Mouse (Mus musculus) G1E (cell line): Measurements from ENCODE around the gene 2310033P09Rik. TPM values are rescaled to one million over a fixed set of nuclear protein-coding genes. Genes with fewer than 3 reads are reported as not detected.

Source experiments
- ATAC-seq: 2 replicates; pipeline ENCODE4 v1.8.0; 2016; ENCODE audit warnings: mild to moderate bottlenecking; ENCODE audit not compliant: insufficient number of reproducible peaks, poor library complexity, low FRiP score, severe bottlenecking; ENCODE audit errors: extremely low read depth
- DNase-seq: peaks from one replicate; pipeline ENCODE4 v3.0.0; 2012; ENCODE audit warnings: low spot score
- H3K27me3 ChIP-seq: 2 replicates; pipeline ENCODE4 v1.6.1; 2012; ENCODE audit warnings: mild to moderate bottlenecking, low read length, inconsistent platforms; ENCODE audit not compliant: insufficient read depth
- H3K36me3 ChIP-seq: replicated peaks from 2 replicates; pipeline ENCODE3; 2012; ENCODE audit warnings: mild to moderate bottlenecking, inconsistent platforms
- H3K4me1 ChIP-seq: 2 replicates; pipeline ENCODE4 v1.6.1; 2012; ENCODE audit warnings: low read depth, low read length, inconsistent platforms, mixed read lengths; ENCODE audit not compliant: insufficient read depth
- H3K4me3 ChIP-seq: 2 replicates; pipeline ENCODE4 v1.5.1; 2012; ENCODE audit warnings: low read depth, mild to moderate bottlenecking, inconsistent platforms, low read length, moderate library complexity, mixed read lengths
- H3K9me3 ChIP-seq: replicated peaks from 2 replicates; pipeline ENCODE4 v1.6.1; 2012; ENCODE audit warnings: inconsistent platforms
- CTCF ChIP-seq: IDR thresholded peaks from 2 replicates; pipeline ENCODE4 v1.5.1; 2012; ENCODE audit warnings: low read depth, low read length, inconsistent platforms, mixed read lengths
- GATA1 ChIP-seq: IDR thresholded peaks from 2 replicates; pipeline ENCODE4 v1.6.1; 2012; ENCODE audit warnings: borderline replicate concordance, low read length, inconsistent platforms, mixed read lengths
- GATA2 ChIP-seq: IDR thresholded peaks from 2 replicates; pipeline ENCODE4 v1.6.1; 2012; ENCODE audit warnings: low read depth, low read length, inconsistent platforms, borderline replicate concordance
- POLR2AphosphoS5 ChIP-seq: IDR thresholded peaks from 2 replicates; pipeline ENCODE4 v1.6.1; 2012; ENCODE audit warnings: low read depth, low read length, inconsistent platforms; ENCODE audit not compliant: insufficient replicate concordance
- TAL1 ChIP-seq: conservative IDR thresholded peaks from 2 replicates; pipeline ENCODE4 v1.6.1; 2012; ENCODE audit warnings: low read depth, low read length, inconsistent platforms, mixed read lengths
- polyA plus RNA-seq: library from polyadenylated mRNA; stranded (reverse); fragments of >175 nt; gene quantifications from 2 replicates; pipeline ENCODE4 v1.2.3, GENCODE M21; 2012
- total RNA-seq, 2 experiments: library from RNA; stranded (forward) in 1 of 2; stranded (reverse) in 1 of 2; fragments of 200-1000 nt in 1 of 2; fragments of >200 nt in 1 of 2; fragmentation: Nextera tagmentation in 1 of 2; gene quantifications; 2 replicates each; pipeline ENCODE4 v1.2.3; 2014 to 2017

Gene 2310033P09Rik
- total and polyA plus RNA-seq, 3 experiments = 9.0 to 37.3 (median 10.7) TPM

DNA sequence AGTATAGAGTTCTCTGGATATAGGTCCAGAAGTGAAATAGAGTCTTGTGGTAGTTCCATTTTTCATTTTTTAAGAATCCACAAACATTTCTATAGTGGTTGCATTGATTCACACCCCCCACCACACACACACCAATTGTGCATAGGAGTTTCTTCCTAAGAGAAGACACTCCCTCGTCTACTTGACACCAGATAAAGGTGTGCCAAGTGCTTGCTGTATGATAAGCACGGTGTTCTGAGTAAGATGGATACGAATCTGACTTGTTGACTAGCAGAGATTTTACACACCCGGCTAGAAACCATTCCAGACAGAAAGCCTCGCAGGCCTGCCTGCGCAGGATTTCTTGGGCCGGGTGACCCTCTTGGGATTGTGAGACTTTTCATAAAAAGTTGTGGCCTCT is 51.5 kb downstream of the 2310033P09Rik start:
- H3K9me3 ChIP-seq = no peaks in the 10 kb centered on the region
- DNase-seq = no peak
- H3K4me3 ChIP-seq = no peak overlapping the region
- no peak for ATAC-seq
- H3K36me3 ChIP-seq = no peaks in the 10 kb centered on the region
- TF ChIP-seq CTCF (no peak), GATA1 (no peak), GATA2 (no peak), TAL1 (no peak), POLR2AphosphoS5 (no peak)
- peaks cover 27% of the 10 kb centered on the region for H3K27me3 ChIP-seq
- H3K4me1 ChIP-seq = peaks cover 55% of the 10 kb centered on the region

Other genes starting within 250 kb of the 2310033P09Rik start
- 44.7 and 48.2 TPM in 2 replicates for gene Trim11, start 230.2 kb upstream of the 2310033P09Rik start, total RNA-seq (2014; fragmentation: Nextera tagmentation)
- 32.3 and 36.4 TPM in 2 replicates for gene Trim11, start 230.2 kb upstream of the 2310033P09Rik start, total RNA-seq (2017)
- 69.3 and 75.9 TPM in 2 replicates for gene Trim11, start 230.2 kb upstream of the 2310033P09Rik start, polyA plus RNA-seq
- gene Obscn, start 71.9 kb upstream of the 2310033P09Rik start, total RNA-seq (2014; fragmentation: Nextera tagmentation) = not detected in 2 replicates
- gene Obscn, start 71.9 kb upstream of the 2310033P09Rik start, total RNA-seq (2017) = 0.17 and 0.27 TPM in 2 replicates
- gene Obscn, start 71.9 kb upstream of the 2310033P09Rik start, polyA plus RNA-seq = 0.11 TPM in 2 replicates
- 3.0 and 4.9 TPM in 2 replicates for gene Iba57, start 44.6 kb upstream of the 2310033P09Rik start, total RNA-seq (2014; fragmentation: Nextera tagmentation)
- gene Iba57, start 44.6 kb upstream of the 2310033P09Rik start, total RNA-seq (2017) = 7.3 and 8.6 TPM in 2 replicates
- 10.5 and 10.8 TPM in 2 replicates for gene Iba57, start 44.6 kb upstream of the 2310033P09Rik start, polyA plus RNA-seq
- not detected in 2 replicates for gene Gjc2, start 25.1 kb upstream of the 2310033P09Rik start, total RNA-seq (2014; fragmentation: Nextera tagmentation)
- not detected in 2 replicates for gene Gjc2, start 25.1 kb upstream of the 2310033P09Rik start, total RNA-seq (2017)
- gene Gjc2, start 25.1 kb upstream of the 2310033P09Rik start, polyA plus RNA-seq = not detected in 2 replicates
- 16.8 and 19.1 TPM in 2 replicates for gene Guk1, start 16.1 kb upstream of the 2310033P09Rik start, total RNA-seq (2014; fragmentation: Nextera tagmentation)
- gene Guk1, start 16.1 kb upstream of the 2310033P09Rik start, total RNA-seq (2017) = 37.5 and 38.2 TPM in 2 replicates
- gene Guk1, start 16.1 kb upstream of the 2310033P09Rik start, polyA plus RNA-seq = 35.2 and 40.2 TPM in 2 replicates
- 15.1 and 23.4 TPM in 2 replicates for gene Mrpl55, start 5.8 kb upstream of the 2310033P09Rik start, total RNA-seq (2014; fragmentation: Nextera tagmentation)
- 38.7 and 40.8 TPM in 2 replicates for gene Mrpl55, start 5.8 kb upstream of the 2310033P09Rik start, total RNA-seq (2017)
- 29.5 and 34.8 TPM in 2 replicates for gene Mrpl55, start 5.8 kb upstream of the 2310033P09Rik start, polyA plus RNA-seq
- 216 and 232 TPM in 2 replicates for gene Arf1, start 19.9 kb downstream of the 2310033P09Rik start, total RNA-seq (2014; fragmentation: Nextera tagmentation)
- 308 and 319 TPM in 2 replicates for gene Arf1, start 19.9 kb downstream of the 2310033P09Rik start, total RNA-seq (2017)
- 159 and 175 TPM in 2 replicates for gene Arf1, start 19.9 kb downstream of the 2310033P09Rik start, polyA plus RNA-seq
- gene Wnt3a, start 82.4 kb downstream of the 2310033P09Rik start, total RNA-seq (2014; fragmentation: Nextera tagmentation) = not detected in 2 replicates
- 0.06 TPM in 1 of 2 replicates, not detected in the other for gene Wnt3a, start 82.4 kb downstream of the 2310033P09Rik start, total RNA-seq (2017)
- gene Wnt3a, start 82.4 kb downstream of the 2310033P09Rik start, polyA plus RNA-seq = not detected in 2 replicates
- not detected in 2 replicates for gene Wnt9a, start 98.6 kb downstream of the 2310033P09Rik start, total RNA-seq (2014; fragmentation: Nextera tagmentation)
- 0.05 and 0.06 TPM in 2 replicates for gene Wnt9a, start 98.6 kb downstream of the 2310033P09Rik start, total RNA-seq (2017)
- not detected in 2 replicates for gene Wnt9a, start 98.6 kb downstream of the 2310033P09Rik start, polyA plus RNA-seq
- gene Prss38, start 167.3 kb downstream of the 2310033P09Rik start, total RNA-seq (2014; fragmentation: Nextera tagmentation) = 0.68 TPM in 1 of 2 replicates, not detected in the other
- not detected in 2 replicates for gene Prss38, start 167.3 kb downstream of the 2310033P09Rik start, total RNA-seq (2017)
- not detected in 2 replicates for gene Prss38, start 167.3 kb downstream of the 2310033P09Rik start, polyA plus RNA-seq
- 11.7 and 14.8 TPM in 2 replicates for gene Jmjd4, start 241.7 kb downstream of the 2310033P09Rik start, total RNA-seq (2014; fragmentation: Nextera tagmentation)
- gene Jmjd4, start 241.7 kb downstream of the 2310033P09Rik start, total RNA-seq (2017) = 10.7 and 12.9 TPM in 2 replicates
- 7.4 and 8.4 TPM in 2 replicates for gene Jmjd4, start 241.7 kb downstream of the 2310033P09Rik start, polyA plus RNA-seq
- gene Snap47, start 242.9 kb downstream of the 2310033P09Rik start, total RNA-seq (2014; fragmentation: Nextera tagmentation) = 27.9 and 29.4 TPM in 2 replicates
- 34.9 and 35.7 TPM in 2 replicates for gene Snap47, start 242.9 kb downstream of the 2310033P09Rik start, total RNA-seq (2017)
- 10.2 and 13.3 TPM in 2 replicates for gene Snap47, start 242.9 kb downstream of the 2310033P09Rik start, polyA plus RNA-seq